Mouse (Mus musculus): Measurements from ENCODE around the gene Sorl1. TPM values are rescaled to one million over a fixed set of nuclear protein-coding genes. Genes with fewer than 3 reads are reported as not detected.

Sorl1 gene
- total RNA-seq (2023): 38.3 TPM

DNA sequence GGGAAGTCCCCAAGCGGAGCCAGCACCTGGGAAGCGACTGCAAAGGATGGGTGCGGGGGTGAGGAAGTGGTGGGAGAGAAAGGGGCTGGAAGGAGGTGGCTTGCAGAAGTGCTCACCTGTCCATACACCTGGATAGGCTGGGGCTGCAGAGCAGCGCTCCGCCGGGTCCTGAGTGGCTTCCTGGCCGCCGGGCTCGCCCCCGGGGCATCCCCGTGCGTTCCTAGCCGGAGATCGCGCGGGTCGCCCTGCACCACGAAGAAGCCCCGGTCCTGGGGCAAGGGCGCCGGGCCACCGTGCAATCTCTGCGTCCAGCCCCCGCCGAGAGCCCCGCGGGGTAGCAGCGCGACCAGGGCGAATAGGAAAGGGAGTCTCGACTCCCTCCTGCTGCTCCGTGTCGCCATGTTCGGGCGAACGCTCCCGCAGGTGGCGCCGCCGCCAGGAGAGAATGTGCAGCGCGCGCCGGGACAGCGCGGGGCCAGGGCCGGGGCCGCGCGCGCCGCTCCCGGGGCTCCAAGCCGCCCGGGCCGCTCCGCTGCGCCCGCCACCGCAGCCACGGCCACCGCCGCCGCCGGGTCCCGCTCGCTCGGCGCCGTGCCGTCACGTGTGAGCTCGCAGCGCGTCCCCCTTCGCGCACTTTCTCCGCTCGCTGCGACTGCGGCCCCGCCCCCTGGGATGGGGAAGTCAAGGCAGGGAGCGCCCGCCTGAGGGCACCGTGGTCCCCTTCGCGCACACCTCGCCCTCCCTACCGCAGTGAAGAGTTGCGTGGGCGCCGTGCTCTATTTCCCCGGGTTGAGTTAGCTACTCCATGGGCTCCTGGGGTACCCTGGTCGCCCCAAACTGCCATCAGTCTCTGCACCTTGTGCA, at the start of gene Sorl1:
Gene Sorl1, minus strand, starts transcription at position 585 of the 864 bp plus-strand sequence.

Other genes with a start within 250 kb of the Sorl1 start
- 29.1 TPM for gene Sc5d, start 140.0 kb upstream of the Sorl1 start, total RNA-seq (2023)